Mouse (Mus musculus): Measurements from ENCODE around the gene Cel. TPM values are rescaled to one million over a fixed set of nuclear protein-coding genes. Genes with fewer than 3 reads are reported as not detected.

Cel gene
- total and polyA plus RNA-seq, 2 experiments from 2014 or later, result not detected

DNA sequence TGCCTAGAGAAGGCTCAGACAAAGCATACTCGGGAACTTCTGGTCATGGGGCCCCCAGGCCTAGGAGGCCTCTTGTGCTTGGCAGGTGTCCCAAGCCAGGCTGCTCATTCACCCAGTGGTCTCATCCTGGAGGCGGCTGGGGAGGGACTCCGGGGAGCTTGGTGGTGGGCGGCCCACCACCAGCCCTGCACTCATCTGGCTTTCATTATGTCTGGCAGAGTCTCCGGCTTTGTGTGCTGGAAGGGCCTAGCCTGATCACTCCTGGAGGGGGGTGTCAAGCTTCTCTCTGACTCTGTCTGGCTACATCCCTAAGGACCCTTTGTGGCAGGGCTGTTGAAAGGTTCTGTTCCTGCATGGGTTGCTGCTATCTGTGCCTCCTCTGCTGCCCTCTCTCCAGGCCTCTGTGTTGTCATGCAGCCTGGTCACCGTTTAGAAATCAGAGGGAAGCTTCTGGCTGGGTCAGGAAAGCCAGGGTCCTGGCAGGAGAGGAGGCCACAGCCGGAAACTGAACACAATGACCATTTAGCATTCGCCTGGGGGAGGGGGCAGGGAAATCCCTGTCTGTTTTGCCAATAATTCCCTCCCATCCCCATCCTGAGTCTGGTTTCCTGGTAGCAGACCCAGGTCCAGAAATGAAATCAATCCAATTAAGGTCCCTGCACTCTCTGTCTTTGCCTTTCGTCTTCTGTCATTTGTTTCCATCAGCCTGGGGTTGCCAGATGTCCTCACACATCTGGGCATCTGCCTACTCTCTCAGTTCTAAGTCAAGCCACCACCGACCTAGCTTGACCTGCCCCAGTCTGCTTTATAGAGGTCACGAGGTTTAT, 28.6 kb downstream of the Cel start:
- H3K27me3 ChIP-seq (ENCODE audit: insufficient read depth, low read length), result no peaks in the 10 kb centered on the region
- ATAC-seq (peak; percentile 21; the same call in 1 of the 2 replicates), DNase-seq (ENCODE audit: low spot score) (peak; percentile 61)
- H3K36me3 ChIP-seq (ENCODE audit: insufficient read depth, low read length), result no peaks in the 10 kb centered on the region
- peak overlapping the region; percentile 72 for H3K4me2 ChIP-seq (ENCODE audit: low read depth, low read length)
- WGBS, result 15% methylated on average over 11 of the region's 11 CpGs
- H3K4me1 ChIP-seq (ENCODE audit: insufficient read depth, low read length), result peaks cover 66% of the 10 kb centered on the region
- no peaks in the 10 kb centered on the region for H3K9me3 ChIP-seq (ENCODE audit: low read length)
- H3K4me3 ChIP-seq (ENCODE audit: low read length), result peak overlapping the region; percentile 61
- H3K27ac ChIP-seq, result peak overlapping the region; percentile 91
- peak overlapping the region; percentile 77 for H3K9ac ChIP-seq (replicated peaks; ENCODE audit: low read length)
- no peak for TF ChIP-seq CTCF (IDR thresholded peaks at IDR 0.05; ENCODE audit: low read depth)

DNA sequence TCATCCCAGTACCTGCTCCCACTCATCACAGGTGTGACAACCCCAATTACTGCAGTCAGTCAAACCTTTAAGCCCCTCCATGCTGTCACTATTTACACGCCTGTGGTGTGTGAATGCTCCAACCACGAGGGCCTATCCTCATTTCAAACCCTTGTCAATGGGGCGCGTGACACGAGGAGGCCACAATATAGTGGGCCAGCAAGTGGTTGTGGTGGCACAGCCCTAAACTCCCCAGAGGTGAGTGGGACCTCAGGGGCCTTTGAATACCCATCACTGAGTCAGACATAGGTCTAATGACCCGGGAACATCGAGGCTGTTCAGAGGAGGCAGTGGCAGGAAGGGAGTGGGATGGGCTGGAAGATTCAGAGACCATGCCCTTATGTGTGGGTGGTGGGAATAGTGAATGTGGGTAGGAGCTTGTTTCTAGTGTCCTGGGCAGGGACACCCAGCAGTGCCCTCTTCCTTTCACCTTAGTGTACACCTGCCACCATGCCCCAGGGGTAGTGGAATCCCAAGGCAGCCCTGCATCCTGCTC, 29.2 kb downstream of the Cel start:
- WGBS, result 33% methylated on average over 7 of the region's 7 CpGs
- Histone ChIP-seq H3K9me3 (ENCODE audit: low read length) (no peaks in the 10 kb centered on the region), H3K27ac (peak overlapping the region; percentile 91), H3K36me3 (ENCODE audit: insufficient read depth, low read length) (no peaks in the 10 kb centered on the region), H3K9ac (replicated peaks; ENCODE audit: low read length) (peak overlapping the region; percentile 77), H3K27me3 (ENCODE audit: insufficient read depth, low read length) (no peaks in the 10 kb centered on the region), H3K4me2 (ENCODE audit: low read depth, low read length) (peak overlapping the region; percentile 72), H3K4me3 (ENCODE audit: low read length) (peak overlapping the region; percentile 61), H3K4me1 (ENCODE audit: insufficient read depth, low read length) (peaks cover 62% of the 10 kb centered on the region)
- no peak for DNase-seq (ENCODE audit: low spot score)
- 0 out of 2 replicates have a peak, but pooled peaks have one; percentile 1 for ATAC-seq
- no peak for TF ChIP-seq CTCF (IDR thresholded peaks at IDR 0.05; ENCODE audit: low read depth)

DNA sequence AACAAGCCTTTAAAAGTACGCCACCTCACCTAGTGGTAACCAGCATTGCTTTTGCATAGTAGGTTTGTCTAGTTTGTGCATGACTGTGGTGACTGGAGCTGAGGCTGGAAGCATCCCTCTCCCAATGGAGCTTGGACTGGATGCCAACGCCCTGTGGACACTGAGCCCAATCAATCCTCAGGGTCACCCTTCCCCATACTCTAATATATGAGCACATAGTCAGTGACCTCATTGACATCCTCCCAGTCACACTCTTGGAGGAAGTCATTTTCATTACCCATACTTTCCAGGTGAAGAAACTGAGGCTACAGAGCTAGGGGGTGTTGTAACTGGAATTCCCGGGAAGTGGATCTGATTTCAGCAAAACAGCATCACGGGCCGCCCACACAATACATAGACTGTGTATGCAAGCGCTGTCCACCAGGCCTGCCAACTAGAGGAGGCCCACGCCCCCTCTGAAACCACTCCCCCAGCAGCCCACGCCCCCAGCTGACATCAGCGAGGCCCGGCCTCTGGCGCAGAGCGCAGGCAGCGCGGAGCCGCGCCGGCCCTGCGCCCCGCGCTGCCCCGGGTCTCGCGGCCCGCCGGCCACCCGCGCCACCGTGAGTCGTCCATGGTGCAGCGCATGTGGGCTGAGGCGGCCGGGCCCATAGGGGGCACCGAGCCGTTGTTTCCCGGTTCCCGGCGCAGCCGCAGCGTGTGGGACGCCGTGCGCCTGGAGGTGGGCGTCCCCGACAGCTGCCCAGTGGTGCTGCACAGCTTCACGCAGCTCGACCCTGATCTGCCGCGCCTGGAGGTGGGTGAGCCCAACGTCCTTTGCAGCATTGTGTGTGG, 30.0 kb downstream of the Cel start:
- peak; percentile 93 for ATAC-seq
- Histone ChIP-seq H3K36me3 (ENCODE audit: insufficient read depth, low read length) (no peaks in the 10 kb centered on the region), H3K4me3 (ENCODE audit: low read length) (peak overlapping the region; percentile 61), H3K4me2 (ENCODE audit: low read depth, low read length) (peak overlapping the region; percentile 72), H3K27ac (peak overlapping the region; percentile 91), H3K4me1 (ENCODE audit: insufficient read depth, low read length) (peaks cover 61% of the 10 kb centered on the region), H3K27me3 (ENCODE audit: insufficient read depth, low read length) (no peaks in the 10 kb centered on the region), H3K9me3 (ENCODE audit: low read length) (no peaks in the 10 kb centered on the region), H3K9ac (replicated peaks; ENCODE audit: low read length) (peak overlapping the region; percentile 77)
- TF ChIP-seq CTCF (IDR thresholded peaks at IDR 0.05; ENCODE audit: low read depth), result peak; percentile 37; the same call in 1 of the 2 replicates
- 4% methylated on average over 48 of the region's 49 CpGs for WGBS
- peak; percentile 95 for DNase-seq (ENCODE audit: low spot score)

DNA sequence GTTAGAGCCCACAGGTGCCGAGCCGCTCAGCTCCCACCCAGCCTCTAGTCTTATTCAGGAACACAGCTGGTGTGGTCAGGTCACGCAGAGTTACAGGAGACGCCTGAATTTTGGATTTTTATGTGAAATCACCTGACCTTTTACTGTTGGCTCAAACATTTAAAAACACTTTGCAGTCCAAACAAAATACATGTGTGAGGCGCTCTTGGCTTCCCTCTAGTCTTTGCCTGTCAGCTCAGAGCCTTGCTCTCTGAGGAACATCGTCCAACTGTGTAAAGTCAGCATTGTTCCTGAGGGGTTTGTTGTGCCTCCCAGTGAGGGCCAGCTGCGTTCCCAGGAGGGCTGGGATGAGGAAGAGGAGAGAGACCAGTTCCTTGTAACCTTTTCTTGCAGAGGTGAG, 32.9 kb downstream of the Cel start:
- no peaks in the 10 kb centered on the region for H3K27me3 ChIP-seq (ENCODE audit: insufficient read depth, low read length)
- H3K27ac ChIP-seq, result peak overlapping the region; percentile 41; the same call in 1 of the 2 replicates
- 51% methylated on average over 7 of the region's 7 CpGs for WGBS
- no peaks in the 10 kb centered on the region for H3K36me3 ChIP-seq (ENCODE audit: insufficient read depth, low read length)
- H3K9me3 ChIP-seq (ENCODE audit: low read length), result no peaks in the 10 kb centered on the region
- TF ChIP-seq CTCF (IDR thresholded peaks at IDR 0.05; ENCODE audit: low read depth), result no peak
- H3K4me2 ChIP-seq (ENCODE audit: low read depth, low read length), result no peak overlapping the region
- H3K4me1 ChIP-seq (ENCODE audit: insufficient read depth, low read length), result peaks cover 58% of the 10 kb centered on the region
- no peak overlapping the region for H3K4me3 ChIP-seq (ENCODE audit: low read length)
- H3K9ac ChIP-seq (replicated peaks; ENCODE audit: low read length), result no peak overlapping the region
- no peak for ATAC-seq
- no peak for DNase-seq (ENCODE audit: low spot score)

DNA sequence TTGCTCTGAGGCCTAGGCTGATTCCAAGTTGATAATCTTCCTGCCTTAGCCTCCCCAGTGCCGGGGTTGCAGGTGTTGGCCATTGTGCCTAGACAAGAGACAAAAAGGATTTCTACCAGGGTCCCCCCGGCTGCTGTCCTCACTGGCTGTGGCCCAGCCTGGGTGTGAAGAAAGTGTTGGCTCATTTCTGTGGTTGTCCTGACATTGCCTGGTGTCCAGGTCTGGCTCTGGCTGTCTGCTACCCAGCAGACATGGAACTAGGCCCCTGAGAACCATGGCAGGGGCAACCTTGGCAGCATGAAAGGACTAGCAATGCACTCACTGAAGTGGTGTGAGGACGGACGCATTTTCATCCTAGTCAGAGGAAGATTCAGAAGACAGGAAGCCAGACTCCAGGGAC, 33.3 kb downstream of the Cel start:
- Histone ChIP-seq H3K9ac (replicated peaks; ENCODE audit: low read length) (no peak overlapping the region), H3K36me3 (ENCODE audit: insufficient read depth, low read length) (no peaks in the 10 kb centered on the region), H3K27ac (peak overlapping the region; percentile 41; the same call in 1 of the 2 replicates), H3K4me3 (ENCODE audit: low read length) (no peak overlapping the region), H3K4me1 (ENCODE audit: insufficient read depth, low read length) (peaks cover 57% of the 10 kb centered on the region), H3K4me2 (ENCODE audit: low read depth, low read length) (no peak overlapping the region), H3K9me3 (ENCODE audit: low read length) (no peaks in the 10 kb centered on the region), H3K27me3 (ENCODE audit: insufficient read depth, low read length) (no peaks in the 10 kb centered on the region)
- no peak for TF ChIP-seq CTCF (IDR thresholded peaks at IDR 0.05; ENCODE audit: low read depth)
- DNase-seq (ENCODE audit: low spot score) (no peak), ATAC-seq (no peak)
- WGBS, result 48% methylated on average over 4 of the region's 4 CpGs

DNA sequence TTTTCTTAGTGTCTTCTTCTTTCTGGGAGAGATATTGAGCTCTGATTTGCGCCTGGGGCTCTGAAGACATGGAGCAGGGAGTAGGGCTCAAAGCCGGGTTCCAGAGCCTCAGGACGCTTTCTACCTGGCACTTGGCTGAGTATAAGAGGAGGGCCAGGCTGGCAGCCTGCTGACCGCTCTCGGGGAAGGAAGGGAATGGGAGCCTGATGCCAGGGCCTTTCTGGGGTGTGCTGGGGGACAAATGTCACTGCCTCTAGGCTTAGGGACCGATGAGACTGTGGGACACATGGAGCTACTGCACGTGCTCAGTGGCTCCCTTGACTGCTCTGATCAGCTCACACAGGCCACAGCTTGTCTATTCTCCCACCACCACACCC, 34.9 kb downstream of the Cel start:
- peaks cover 47% of the 10 kb centered on the region for H3K4me1 ChIP-seq (ENCODE audit: insufficient read depth, low read length)
- peak overlapping the region; percentile 22; the same call in 1 of the 2 replicates for H3K27ac ChIP-seq
- TF ChIP-seq CTCF (IDR thresholded peaks at IDR 0.05; ENCODE audit: low read depth), result no peak
- no peak for ATAC-seq
- no peaks in the 10 kb centered on the region for H3K27me3 ChIP-seq (ENCODE audit: insufficient read depth, low read length)
- H3K4me3 ChIP-seq (ENCODE audit: low read length), result no peak overlapping the region
- no peak for DNase-seq (ENCODE audit: low spot score)
- no peak overlapping the region for H3K4me2 ChIP-seq (ENCODE audit: low read depth, low read length)
- no peaks in the 10 kb centered on the region for H3K9me3 ChIP-seq (ENCODE audit: low read length)
- H3K9ac ChIP-seq (replicated peaks; ENCODE audit: low read length), result no peak overlapping the region
- no peaks in the 10 kb centered on the region for H3K36me3 ChIP-seq (ENCODE audit: insufficient read depth, low read length)
- 82% methylated on average over 7 of the region's 7 CpGs for WGBS

All from hindbrain, postnatal 0 days (tissue).